Mouse (Mus musculus) small intestine, adult 2 months (tissue): ENCODE results near the gene Nfkb1. TPM values are rescaled to one million over a fixed set of nuclear protein-coding genes. Genes with fewer than 3 reads are reported as not detected.

Experiments used
- H3K27ac ChIP-seq: fragments of 200-500 bp; 2 replicates; pipeline ENCODE4 v1.5.1; 2012; ENCODE audit warnings: low read depth, low read length, control low read depth, inconsistent platforms; ENCODE audit not compliant: insufficient read depth
- H3K27me3 ChIP-seq: fragments of 200-500 bp; 2 replicates; pipeline ENCODE4 v1.6.1; 2012; ENCODE audit warnings: mild to moderate bottlenecking, moderate library complexity, low read length, inconsistent platforms; ENCODE audit not compliant: control insufficient read depth, insufficient read depth
- H3K36me3 ChIP-seq: fragments of 200-500 bp; 2 replicates; pipeline ENCODE4 v1.6.1; 2012; ENCODE audit warnings: mild to moderate bottlenecking, low read length, control low read depth, inconsistent platforms; ENCODE audit not compliant: control insufficient read depth, insufficient read depth
- H3K4me1 ChIP-seq: fragments of 200-500 bp; 2 replicates; pipeline ENCODE4 v1.6.1; 2012; ENCODE audit warnings: low read length, inconsistent platforms, mixed read lengths; ENCODE audit not compliant: control insufficient read depth, insufficient read depth, insufficient read length
- H3K4me3 ChIP-seq: fragments of 200-500 bp; 2 replicates; pipeline ENCODE4 v1.5.1; 2012; ENCODE audit warnings: low read depth, mild to moderate bottlenecking, control low read depth, inconsistent platforms, low read length, moderate library complexity
- CTCF ChIP-seq: fragments of 200-500 bp; IDR thresholded peaks from 2 replicates; pipeline ENCODE4 v1.5.1; 2012; ENCODE audit warnings: low read depth, mild to moderate bottlenecking, control low read depth, inconsistent platforms, low read length, moderate library complexity, mixed read lengths; ENCODE audit not compliant: insufficient replicate concordance, insufficient read length; ENCODE audit errors: extremely low read depth
- POLR2A ChIP-seq: fragments of 200-500 bp; IDR thresholded peaks from 2 replicates; pipeline ENCODE4 v1.6.1; 2012; ENCODE audit warnings: low read depth, mild to moderate bottlenecking, control low read depth, inconsistent platforms, low read length, moderate library complexity
- WGBS: fragments of 180-500 bp; shearing (Covaris S2); methylation state at CpG from one replicate; pipeline ENCODE4 v1.1.7; 2018; 5-methylcytosine and 5-hydroxymethylcytosine counted together
- polyA plus RNA-seq: library from polyadenylated mRNA; depleted of rRNA; stranded (reverse); fragments of >200 nt; gene quantifications from 2 replicates; pipeline ENCODE4 v1.2.3, GENCODE M21; 2012

Gene Nfkb1
- polyA plus RNA-seq, 1 experiment = 94.2 TPM

- no peaks in the 10 kb centered on the region for H3K27me3 ChIP-seq
- peaks cover 27% of the 10 kb centered on the region; the same call in 1 of the 2 replicates for H3K4me1 ChIP-seq
- H3K36me3 ChIP-seq = no peaks in the 10 kb centered on the region
- WGBS = 65% methylated on average over 2 of the region's 2 CpGs
- H3K27ac ChIP-seq = peak overlapping the region; percentile 59
- H3K4me3 ChIP-seq = no peak overlapping the region
- TF ChIP-seq POLR2A (no peak), CTCF (no peak)
These were observed 15.0 kb downstream of the Nfkb1 start for GRCm38 (mm10) chr3:135676364-135676763.

GRCm38 (mm10) chr3:135675480-135675879 lies 15.9 kb downstream of the Nfkb1 start:
- Histone ChIP-seq H3K27ac (peak overlapping the region; percentile 94), H3K4me3 (no peak overlapping the region), H3K27me3 (no peaks in the 10 kb centered on the region), H3K36me3 (no peaks in the 10 kb centered on the region), H3K4me1 (peaks cover 24% of the 10 kb centered on the region; the same call in 1 of the 2 replicates)
- 33% methylated on average over 5 of the region's 5 CpGs for WGBS
- TF ChIP-seq CTCF (no peak), POLR2A (no peak)

GRCm38 (mm10) chr3:135674716-135675392 lies 16.5 kb downstream of the Nfkb1 start:
- H3K27ac ChIP-seq = peak overlapping the region; percentile 94
- H3K27me3 ChIP-seq = no peaks in the 10 kb centered on the region
- H3K4me3 ChIP-seq = peak overlapping the region; percentile 47
- no peaks in the 10 kb centered on the region for H3K36me3 ChIP-seq
- no peak for TF ChIP-seq CTCF
- TF ChIP-seq POLR2A = no peak; the same call in 1 of the 2 replicates
- H3K4me1 ChIP-seq = peaks cover 24% of the 10 kb centered on the region; the same call in 1 of the 2 replicates
- 23% methylated on average over 13 of the region's 13 CpGs for WGBS

- no peaks in the 10 kb centered on the region; the same call in 1 of the 2 replicates for H3K36me3 ChIP-seq
- H3K27ac ChIP-seq = peak overlapping the region; percentile 90
- H3K4me3 ChIP-seq = no peak overlapping the region
- WGBS = 22% methylated on average over 7 of the region's 7 CpGs
- H3K27me3 ChIP-seq = no peaks in the 10 kb centered on the region
- H3K4me1 ChIP-seq = peaks cover 24% of the 10 kb centered on the region; the same call in 1 of the 2 replicates
- no peak for TF ChIP-seq CTCF
- TF ChIP-seq POLR2A = no peak
These were observed 17.7 kb downstream of the Nfkb1 start for GRCm38 (mm10) chr3:135673695-135674094.

GRCm38 (mm10) chr3:135673041-135673440 lies 18.3 kb downstream of the Nfkb1 start:
- Histone ChIP-seq H3K27ac (peak overlapping the region; percentile 81), H3K36me3 (peaks cover 1% of the 10 kb centered on the region; the same call in 1 of the 2 replicates), H3K4me3 (no peak overlapping the region), H3K4me1 (peaks cover 24% of the 10 kb centered on the region; the same call in 1 of the 2 replicates), H3K27me3 (no peaks in the 10 kb centered on the region)
- 81% methylated on average over 4 of the region's 4 CpGs for WGBS
- no peak for TF ChIP-seq POLR2A
- TF ChIP-seq CTCF = no peak

GRCm38 (mm10) chr3:135672135-135672534 lies 19.2 kb downstream of the Nfkb1 start:
- no peak overlapping the region for H3K4me3 ChIP-seq
- TF ChIP-seq POLR2A = no peak
- no peak for TF ChIP-seq CTCF
- H3K27ac ChIP-seq = 0 out of 2 replicates have a peak overlapping the region, but pooled peaks have one; percentile 35
- H3K4me1 ChIP-seq = peaks cover 24% of the 10 kb centered on the region; the same call in 1 of the 2 replicates
- peaks cover 7% of the 10 kb centered on the region; the same call in 1 of the 2 replicates for H3K36me3 ChIP-seq
- H3K27me3 ChIP-seq = no peaks in the 10 kb centered on the region
- 83% methylated on average over 5 of the region's 5 CpGs for WGBS

- 71% methylated on average over 4 of the region's 4 CpGs for WGBS
These were observed 20.5 kb downstream of the Nfkb1 start for GRCm38 (mm10) chr3:135670869-135671268.

More at GRCm38 (mm10) chr3:135670869-135671268, 20.5 kb downstream of the Nfkb1 start:
- TF ChIP-seq CTCF (no peak), POLR2A (no peak)
- Histone ChIP-seq H3K27ac (no peak overlapping the region), H3K4me1 (peaks cover 18% of the 10 kb centered on the region; the same call in 1 of the 2 replicates), H3K27me3 (no peaks in the 10 kb centered on the region), H3K4me3 (no peak overlapping the region), H3K36me3 (peaks cover 16% of the 10 kb centered on the region)
